Mouse (Mus musculus) brain, adult 2 months (tissue): ENCODE results near the gene Pam.

Source experiments
- DNase-seq: peaks from one replicate; pipeline ENCODE4 v3.0.0; 2011; ENCODE audit warnings: low read depth, low spot score

The Pam gene

GRCm38 (mm10) chr1:98080431-98080830 is 15.0 kb downstream of the Pam start:
- no peak for DNase-seq

- DNase-seq, result no peak
Observed at GRCm38 (mm10) chr1:98079640-98080039, 15.8 kb downstream of the Pam start.

GRCm38 (mm10) chr1:98078735-98079134 is 16.7 kb downstream of the Pam start:
- DNase-seq, result no peak

GRCm38 (mm10) chr1:98073826-98074225 is 21.6 kb downstream of the Pam start:
- DNase-seq, result no peak

GRCm38 (mm10) chr1:98073127-98073526 is 22.3 kb downstream of the Pam start:
- no peak for DNase-seq

GRCm38 (mm10) chr1:98072045-98072444 is 23.4 kb downstream of the Pam start:
- peak; percentile 47 for DNase-seq

GRCm38 (mm10) chr1:98071436-98071835 is 24.0 kb downstream of the Pam start:
- no peak for DNase-seq

- no peak for DNase-seq
Observed at GRCm38 (mm10) chr1:98070743-98071325, 24.6 kb downstream of the Pam start.

- DNase-seq, result no peak
Observed at GRCm38 (mm10) chr1:98068177-98068576, 27.3 kb downstream of the Pam start.

GRCm38 (mm10) chr1:98062074-98062473 is 33.4 kb downstream of the Pam start:
- no peak for DNase-seq

GRCm38 (mm10) chr1:98059401-98059800 is 36.0 kb downstream of the Pam start:
- DNase-seq, result no peak

- no peak for DNase-seq
Observed at GRCm38 (mm10) chr1:98056996-98057945, 38.2 kb downstream of the Pam start.

GRCm38 (mm10) chr1:98056277-98056676 is 39.2 kb downstream of the Pam start:
- peak; percentile 47 for DNase-seq

- DNase-seq, result no peak
Observed at GRCm38 (mm10) chr1:98055591-98055990, 39.9 kb downstream of the Pam start.

- DNase-seq, result no peak
Observed at GRCm38 (mm10) chr1:98053994-98054393, 41.5 kb downstream of the Pam start.

GRCm38 (mm10) chr1:98053447-98053846 is 42.0 kb downstream of the Pam start:
- no peak for DNase-seq

GRCm38 (mm10) chr1:98052775-98053174 is 42.7 kb downstream of the Pam start:
- no peak for DNase-seq

GRCm38 (mm10) chr1:98051039-98051438 is 44.4 kb downstream of the Pam start:
- DNase-seq, result no peak

GRCm38 (mm10) chr1:98049756-98050155 is 45.7 kb downstream of the Pam start:
- no peak for DNase-seq

- DNase-seq, result peak; percentile 53
Observed at GRCm38 (mm10) chr1:98048218-98048801, 47.1 kb downstream of the Pam start.

- DNase-seq, result peak; percentile 91
Observed at GRCm38 (mm10) chr1:98047284-98048217, 47.9 kb downstream of the Pam start.
